Mouse (Mus musculus): ENCODE results near the gene Zfp324.

The Zfp324 gene

DNA sequence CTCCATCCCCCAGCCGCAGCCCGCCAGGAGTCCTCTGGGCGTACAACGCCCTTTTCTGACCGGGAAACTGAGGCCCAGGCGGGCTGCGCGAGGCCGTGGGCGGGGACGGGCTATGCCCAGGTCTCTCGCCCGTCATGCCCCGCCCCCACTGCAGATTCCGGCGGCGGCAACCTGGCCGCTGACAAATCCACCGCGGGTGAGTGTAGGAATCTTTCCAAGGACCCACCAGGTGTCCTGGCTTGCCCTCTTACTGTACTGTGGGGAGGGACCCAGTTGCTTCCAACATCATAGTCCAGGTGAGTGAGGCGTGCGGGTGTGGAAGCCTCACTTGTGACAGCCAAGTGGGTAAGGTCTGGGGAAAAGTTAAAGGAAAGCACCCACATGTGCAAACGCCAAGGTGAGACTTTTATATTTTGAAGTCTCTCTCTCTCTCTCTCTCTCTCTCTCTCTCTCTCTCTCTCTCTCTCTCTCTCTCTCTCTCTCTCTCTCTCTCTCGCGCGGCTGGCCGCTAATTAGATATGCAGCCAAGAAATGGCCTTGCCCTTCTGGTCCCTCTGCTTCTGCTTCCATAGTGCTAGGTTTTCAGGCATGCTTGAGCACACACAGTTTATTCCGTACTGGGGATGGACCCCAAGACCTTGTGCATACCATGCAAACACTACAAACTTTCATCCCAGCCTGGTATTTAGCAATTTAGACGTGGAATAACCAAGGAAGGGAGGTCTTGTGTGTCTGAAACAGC, 637 bp downstream of the Zfp324 start:
- peak; percentile 82 for DNase-seq (ENCODE audit: low spot score)

DNA sequence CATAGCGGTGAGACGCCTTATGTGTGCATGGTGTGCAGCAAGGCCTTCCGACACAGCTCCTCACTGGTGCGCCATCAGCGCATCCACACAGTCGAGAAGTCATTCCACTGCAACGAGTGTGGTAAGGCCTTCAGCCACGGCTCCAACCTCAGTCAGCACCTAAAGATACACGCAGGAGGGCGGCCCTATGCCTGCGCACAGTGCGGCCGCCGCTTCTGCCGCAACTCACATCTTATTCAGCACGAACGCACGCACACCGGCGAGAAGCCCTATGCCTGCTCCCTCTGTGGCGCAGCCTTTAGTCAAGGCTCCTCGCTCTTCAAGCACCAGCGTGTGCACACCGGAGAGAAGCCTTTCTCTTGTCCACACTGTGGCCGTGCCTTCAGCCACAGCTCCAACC, 5.3 kb downstream of the Zfp324 start:
- no peak for DNase-seq (ENCODE audit: low spot score)

DNA sequence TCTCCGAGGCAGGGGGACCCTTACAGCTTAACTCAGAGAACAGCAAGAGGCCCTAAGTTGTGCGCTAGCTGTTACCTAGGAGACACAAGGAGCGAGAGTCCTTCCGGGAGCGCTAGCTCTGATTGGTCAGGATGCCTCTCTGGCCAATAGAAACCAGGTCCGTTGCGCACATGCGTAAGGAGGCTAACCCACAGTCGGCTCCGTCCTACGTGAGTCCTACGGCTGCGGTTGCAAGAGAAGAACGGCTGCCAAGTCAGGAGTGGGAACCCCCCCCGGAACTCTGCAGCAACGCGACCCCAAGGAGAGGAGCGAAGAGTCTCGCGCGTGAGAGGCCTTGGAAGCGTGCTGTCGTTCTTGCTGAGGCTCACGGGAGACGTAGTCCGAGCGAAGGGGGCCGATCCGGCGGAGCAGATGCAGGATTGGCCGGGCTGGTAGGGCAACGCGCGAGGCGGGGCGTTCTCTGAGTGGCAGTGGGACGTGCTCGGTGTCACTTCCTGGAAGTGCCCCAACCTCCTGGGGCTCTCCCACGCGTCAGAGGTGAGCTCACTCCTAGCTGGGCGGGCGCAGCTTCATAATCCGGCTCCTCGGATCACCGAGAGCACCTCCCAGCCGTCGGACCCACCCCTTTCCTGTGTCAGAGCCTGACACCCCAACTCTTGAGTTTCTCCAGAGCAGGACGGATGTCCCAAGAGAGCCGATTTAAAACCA, 12.2 kb downstream of the Zfp324 start, which contains the start of gene Zfp446:
Gene Zfp446, plus strand, starts transcription at position 167 of the 708 bp plus-strand sequence.
- DNase-seq (ENCODE audit: low spot score) = peak; percentile 97

DNA sequence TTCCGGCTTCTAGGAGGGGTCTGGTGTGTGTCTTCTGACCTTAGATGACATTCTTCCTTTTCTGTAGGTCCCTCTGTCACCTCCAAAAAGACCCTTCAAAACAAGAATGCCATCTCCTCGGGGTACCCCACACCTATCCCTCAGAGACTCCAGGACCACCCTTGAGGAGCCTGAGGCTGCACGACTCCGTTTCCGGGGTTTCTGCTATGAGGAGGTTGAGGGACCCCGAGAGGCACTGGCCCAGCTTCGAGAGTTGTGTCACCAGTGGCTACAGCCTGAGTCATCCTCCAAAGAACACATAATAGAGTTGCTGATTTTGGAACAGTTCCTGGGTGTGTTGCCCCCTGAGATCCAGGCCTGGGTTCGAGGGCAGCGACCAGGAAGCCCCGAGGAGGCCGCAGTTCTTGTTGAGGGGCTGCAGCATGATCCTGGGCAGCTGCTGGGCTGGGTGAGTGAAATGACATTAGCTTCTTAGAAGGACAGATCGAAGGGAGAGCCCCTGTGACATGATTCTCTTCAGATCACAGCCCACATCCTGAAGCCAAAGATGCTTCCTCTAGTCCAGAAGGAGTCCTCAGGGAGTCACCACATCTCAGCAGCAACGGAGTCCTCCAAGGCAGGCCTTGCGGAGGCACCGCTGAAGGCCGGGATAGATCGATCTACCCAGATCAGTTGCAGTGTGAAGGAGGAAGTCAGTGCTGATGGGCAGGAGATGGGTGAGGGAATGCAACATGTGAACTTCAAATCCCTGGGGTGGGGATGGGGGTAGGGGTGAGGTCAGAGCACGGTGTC, 13.5 kb downstream of the Zfp324 start:
- no peak for DNase-seq (ENCODE audit: low spot score)

DNA sequence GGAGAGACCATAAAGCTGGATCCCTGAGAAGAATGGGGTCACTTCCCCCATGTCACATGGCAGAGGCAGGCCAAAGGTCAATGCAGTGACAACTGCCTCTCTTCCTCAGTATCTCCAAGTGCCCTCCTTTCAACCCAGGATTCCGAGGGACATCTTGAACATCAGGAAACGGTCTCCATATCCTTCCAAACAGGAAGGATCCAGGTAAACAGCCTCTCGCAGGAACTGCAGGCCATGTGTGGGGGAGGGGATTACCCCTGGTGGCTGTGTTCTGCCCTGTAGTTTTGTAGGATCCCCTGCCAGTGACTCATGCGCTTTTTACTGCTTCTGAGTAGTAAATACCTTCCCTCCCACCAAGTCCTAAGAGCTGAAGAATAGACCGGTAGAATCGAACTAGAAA, 14.1 kb downstream of the Zfp324 start:
- no peak for DNase-seq (ENCODE audit: low spot score)

DNA sequence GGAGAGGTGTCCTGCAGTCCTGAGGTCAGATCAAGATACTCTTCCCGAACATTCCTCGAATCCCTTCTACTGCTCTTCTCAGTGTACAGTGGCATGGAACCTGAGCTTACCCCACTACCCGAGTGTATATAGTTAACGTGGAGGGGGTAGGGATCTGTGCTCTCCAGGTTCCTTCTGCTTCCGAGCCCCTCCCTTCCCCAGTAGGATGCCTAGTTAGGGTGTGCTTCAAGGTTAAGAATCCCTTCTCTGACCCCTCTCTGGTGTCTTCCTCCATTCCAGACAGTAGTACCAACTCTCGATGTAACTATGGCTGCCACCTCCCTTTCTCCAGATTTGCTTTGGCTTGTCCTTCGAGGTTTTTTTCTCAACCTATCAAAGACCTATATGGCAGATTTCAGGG, 14.7 kb downstream of the Zfp324 start:
- no peak for DNase-seq (ENCODE audit: low spot score)

DNA sequence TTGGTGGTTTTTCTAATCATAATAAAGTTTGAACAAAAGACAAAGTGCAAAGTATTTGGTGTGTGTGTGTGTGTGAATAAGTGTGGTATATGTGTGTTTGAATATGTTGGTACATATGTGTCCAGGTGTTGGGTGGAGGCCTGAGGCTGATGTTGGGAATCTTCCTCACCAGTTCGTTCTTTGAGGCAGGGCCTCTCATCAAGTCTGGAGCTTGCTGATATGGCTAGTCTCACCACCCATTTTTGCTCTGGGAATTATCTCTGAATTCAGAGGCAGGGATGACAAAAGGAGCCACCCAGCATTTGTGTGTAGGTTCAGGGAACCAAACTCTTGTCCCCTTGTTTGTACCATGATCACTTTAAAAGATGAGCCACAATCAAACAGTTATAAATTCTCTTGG, 20.1 kb downstream of the Zfp324 start:
- no peak for DNase-seq (ENCODE audit: low spot score)

DNA sequence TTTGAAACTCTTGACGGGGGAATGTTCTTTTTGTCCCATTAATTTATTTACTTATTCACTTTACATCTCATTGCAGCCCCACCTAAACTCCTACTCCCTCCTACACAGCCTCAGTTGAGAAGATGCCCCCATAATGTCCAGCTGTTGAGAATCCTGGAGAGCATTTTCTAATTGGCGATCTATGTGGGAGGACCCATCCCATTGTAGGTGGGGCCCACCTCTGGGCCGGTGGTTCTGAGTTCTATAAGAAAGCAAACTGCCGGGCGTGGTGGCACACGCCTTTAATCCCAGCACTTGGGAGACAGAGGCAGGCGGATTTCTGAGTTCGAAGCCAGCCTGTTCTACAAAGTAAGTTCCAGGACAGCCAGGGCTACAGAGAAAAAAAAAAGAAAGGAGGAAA, 21.3 kb downstream of the Zfp324 start:
- DNase-seq (ENCODE audit: low spot score) = no peak

DNA sequence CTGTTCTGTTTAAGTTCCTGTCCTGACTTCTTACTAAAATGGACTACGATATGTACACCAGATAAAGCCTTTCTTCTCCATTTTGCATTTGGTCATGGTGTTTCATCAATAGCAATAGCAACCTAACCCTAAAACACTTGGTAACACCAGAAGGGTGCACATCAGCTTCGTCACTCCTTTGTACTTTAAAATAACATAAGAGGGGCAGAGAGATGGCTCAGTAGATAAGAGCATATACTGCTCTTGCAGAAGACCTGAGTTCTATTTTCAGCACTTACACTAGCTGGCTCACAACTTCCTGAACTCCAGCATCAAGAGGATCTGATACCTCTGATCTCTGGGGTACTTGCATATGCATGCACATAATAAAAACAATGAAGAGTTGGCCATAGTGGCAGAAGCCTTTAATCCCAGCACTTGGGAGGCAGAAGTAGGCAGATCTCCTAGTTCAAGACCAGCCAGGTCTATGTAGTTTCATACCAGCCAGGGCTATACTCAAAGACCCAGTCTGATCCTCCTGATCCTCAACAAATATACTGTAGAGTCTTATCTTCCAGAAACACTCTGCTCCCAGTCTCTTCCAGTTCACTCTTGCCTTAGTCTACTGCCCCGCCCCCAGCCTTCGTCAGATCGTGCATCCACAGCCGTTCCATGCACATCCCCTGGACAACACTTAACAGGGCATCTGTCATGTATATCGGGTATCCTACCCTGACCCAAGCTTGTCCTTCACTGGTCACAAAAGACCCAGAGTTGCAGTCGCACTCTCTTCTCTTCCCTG, 22.0 kb downstream of the Zfp324 start:
- DNase-seq (ENCODE audit: low spot score) = no peak

DNA sequence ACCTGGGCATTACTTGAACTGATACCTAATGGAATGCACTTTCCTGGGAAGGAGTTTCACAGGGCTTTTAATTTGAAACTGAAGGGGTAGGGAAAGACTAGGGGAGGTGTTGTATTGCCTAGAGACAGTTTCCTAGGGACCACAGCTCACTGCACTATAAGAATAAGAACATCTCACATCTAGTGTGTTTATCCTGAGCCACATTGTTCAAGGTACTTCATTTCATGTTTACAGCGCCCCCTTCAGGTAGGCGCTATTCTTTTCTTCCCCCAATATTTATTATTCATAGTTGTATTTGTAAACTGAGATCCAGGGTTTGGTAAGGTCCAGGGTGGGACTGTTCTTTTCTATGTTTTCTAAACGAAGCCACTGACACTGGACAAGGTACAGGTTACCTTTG, 26.6 kb downstream of the Zfp324 start:
- no peak for DNase-seq (ENCODE audit: low spot score)

DNA sequence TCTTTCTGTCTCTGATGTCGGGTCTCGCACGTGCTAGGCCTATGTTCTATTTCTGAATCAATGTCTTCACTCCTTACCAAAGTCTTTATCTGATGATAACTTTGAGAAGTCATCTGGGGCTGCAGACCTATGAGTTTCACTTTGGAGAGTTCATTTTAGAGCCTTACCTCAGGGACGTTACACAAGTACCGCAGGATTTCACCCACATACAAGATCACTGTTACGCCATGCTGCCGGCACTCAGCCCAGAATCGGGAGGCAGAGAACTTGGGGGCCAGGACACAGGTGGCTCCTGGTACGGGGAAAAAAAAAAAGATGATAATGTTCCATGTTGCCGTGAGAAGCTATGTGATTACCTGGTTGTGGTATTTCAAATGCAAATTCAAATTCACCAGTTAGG, 27.5 kb downstream of the Zfp324 start:
- DNase-seq (ENCODE audit: low spot score) = no peak

DNA sequence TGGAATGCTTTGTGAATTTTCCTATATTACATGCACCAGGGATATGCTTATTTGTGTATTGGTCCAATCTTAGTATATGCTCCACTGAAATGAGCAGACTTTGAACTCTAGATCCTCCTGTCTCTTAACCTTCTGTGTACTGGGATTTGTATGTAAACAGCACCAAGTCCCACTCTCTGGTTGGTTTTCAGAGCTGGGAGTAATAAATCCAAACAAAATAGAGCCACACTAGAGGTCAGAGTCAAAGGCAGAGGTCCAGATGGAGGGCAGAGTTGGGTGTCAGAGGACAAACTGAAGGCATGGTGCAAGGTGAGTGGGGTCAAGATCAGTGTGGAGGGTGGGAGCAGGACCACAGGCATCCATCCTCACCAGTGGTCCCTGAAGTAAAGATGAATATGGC, 30.2 kb downstream of the Zfp324 start:
- DNase-seq (ENCODE audit: low spot score) = no peak

DNA sequence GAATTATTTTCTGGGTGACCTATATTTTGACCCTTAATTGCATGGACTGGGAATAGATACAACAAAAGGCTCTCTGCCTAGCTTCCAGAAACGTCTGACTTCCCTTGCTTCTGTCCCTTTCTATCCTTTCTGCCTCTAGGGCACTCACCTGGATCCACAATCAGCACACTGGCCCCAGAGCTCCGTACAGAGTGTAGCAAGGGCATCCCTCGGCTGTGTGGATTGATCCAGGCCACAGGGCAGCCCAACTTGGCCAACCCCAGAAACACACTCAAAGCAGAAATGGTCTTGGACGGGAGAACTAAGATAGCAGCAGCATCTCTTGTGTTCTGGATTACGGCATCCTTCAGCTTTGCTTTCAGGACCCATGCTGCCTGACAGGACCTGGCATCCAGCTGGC, 31.6 kb downstream of the Zfp324 start:
- DNase-seq (ENCODE audit: low spot score) = no peak

DNA sequence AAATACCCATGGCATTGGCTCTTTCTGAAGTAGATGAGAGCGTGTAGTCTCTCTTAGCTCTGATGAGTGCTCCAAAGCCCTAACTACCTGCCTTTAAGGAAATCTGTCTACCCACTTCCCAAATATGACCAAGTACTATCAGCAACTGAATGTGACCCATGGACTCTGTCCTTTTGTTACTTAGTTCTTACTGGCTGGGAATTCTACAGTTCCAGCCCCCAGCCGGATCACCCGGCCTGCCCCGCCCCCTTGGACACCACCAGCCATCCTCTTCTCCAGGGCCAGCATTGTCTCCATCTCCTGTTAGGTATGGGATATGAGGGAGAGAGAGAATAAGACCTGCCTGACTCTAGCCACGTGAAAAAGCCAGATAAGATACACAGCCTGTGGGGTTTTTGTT, 32.4 kb downstream of the Zfp324 start, which contains the start of gene Slc27a5:
Gene Slc27a5, minus strand, starts transcription at position 140 of the 400 bp plus-strand sequence.
- no peak for DNase-seq (ENCODE audit: low spot score)

DNA sequence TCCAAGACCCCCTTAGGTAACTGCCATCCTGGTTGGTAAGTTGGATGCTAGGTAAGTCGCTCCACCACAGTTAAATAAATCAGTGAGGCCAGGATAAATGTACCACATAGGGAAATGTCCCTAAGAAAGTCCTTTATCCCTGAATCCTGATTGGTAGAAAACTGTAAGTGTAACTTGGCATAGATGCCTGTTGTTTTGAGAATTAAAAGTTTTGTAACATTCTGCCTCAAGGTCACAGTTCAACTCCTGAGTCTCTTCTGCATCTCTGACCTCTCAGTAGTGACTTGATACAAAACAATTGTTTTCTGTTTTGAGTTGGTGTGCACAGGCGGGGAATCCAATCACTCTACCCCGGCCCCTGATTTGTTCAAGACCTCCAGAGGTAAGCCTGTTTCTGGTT, 33.2 kb downstream of the Zfp324 start, which contains the start of gene Trim28:
Gene Trim28, plus strand, starts transcription at position 264 of the 400 bp plus-strand sequence.
- no peak for DNase-seq (ENCODE audit: low spot score)

DNA sequence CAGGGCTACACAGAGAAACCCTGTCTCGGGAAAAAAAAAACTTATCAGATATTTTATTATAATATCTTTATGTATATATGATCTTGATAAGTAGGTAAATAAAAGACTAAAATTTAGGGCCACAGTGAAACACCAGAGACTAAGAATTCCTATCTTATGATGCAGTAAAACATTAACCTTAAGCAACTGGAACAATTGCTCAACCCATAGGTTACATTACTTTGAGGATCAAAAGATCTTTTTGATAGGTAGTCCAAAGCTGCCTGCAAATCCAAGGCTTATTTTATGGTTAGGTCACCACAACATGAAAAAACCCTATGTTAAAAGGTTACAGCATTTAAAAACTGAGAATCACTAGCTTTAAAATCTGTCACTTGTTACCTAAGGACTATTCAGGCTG, 35.9 kb downstream of the Zfp324 start:
- DNase-seq (ENCODE audit: low spot score) = no peak

DNA sequence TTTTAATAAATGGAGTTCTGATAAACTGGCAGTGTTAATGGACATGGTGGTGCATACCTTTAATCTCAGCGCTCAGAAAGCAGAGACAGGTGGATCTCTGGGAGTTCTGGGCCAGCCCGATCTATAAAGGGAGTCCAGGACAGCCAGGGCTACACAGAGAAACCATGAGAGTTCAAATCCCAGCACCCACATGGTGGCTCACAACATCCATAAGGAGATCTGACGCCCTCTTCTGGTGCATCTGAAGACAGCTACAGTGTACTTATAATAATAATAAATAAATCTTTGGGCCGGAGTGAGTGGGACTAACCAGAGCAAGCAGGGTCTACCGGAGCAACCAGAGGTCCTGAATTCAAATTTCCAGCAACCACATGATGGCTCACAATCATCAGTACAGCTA, 37.7 kb downstream of the Zfp324 start:
- no peak for DNase-seq (ENCODE audit: low spot score)

DNA sequence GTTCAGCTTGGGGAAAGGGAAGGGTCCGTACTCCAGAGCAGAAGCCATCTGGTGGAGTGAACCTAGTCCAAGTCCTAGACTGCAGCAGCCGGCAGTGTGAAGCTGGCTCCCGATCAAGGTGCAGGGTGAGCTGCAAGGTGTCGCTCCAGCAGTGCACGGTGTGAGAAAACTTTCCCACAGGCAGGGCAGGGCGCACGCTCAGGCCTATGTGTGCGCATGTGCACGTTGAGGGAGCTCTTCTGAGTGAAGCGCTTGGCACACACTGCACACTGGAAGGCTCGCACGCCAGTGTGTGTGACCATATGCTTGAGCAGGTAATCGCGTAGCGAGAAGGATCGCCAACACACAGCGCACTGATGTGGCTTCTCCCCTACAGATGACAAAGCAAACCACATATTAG, 40.4 kb downstream of the Zfp324 start:
- no peak for DNase-seq (ENCODE audit: low spot score)

DNA sequence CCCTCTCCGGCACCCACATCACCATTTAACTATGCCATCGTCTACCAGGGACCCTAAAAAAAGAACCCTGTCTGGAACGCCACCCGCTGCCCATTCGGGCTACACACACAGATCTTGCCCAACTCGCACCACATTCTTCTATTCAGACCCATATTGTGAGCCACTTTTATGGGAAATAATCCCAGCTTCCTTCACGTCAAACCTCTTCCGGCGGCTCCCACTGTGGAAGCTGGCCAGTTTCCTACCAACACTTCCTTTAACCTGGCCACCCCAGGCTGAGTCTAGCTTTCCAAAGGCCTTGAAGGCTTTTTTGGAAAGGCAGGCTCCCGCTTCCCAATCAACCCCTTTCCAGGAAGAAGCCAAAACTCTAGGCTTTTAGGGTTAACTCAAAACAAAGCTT, 40.9 kb downstream of the Zfp324 start:
- no peak for DNase-seq (ENCODE audit: low spot score)

DNA sequence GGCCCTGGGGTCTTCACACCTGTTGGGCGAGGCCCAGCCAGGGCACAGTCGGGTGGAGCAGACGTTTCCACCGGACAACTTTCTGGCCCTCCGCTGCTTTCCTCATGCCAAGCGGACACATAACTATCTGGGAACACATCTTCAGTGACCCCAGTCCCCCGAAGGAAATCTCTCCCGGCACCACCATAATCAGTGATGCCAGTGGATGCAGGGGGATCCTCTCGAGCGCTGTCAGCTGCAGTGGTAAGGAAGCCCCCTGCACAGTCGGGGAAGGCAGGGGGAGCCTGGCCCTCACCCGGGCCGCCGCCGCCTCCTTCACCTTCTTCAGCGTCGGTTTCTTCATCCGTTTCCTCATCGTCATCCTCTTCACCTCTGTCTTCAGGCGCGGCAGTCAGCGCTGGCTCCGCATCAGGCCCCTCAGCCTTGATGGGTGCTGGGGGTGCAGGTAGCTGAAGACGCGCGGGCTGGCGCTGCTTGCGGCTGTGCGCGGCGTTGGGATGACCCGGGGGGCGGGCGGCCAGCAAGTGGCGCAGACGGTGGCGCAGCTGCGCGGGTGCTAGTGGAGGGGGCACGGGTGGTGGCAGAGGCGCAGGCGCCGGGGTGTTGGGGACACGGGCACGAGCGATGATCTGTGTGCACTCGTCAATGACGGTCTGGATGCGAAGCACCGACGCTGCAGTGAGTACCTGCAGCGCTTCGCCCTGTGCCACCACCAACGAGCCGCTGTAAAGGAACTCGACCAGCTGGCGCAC, 41.9 kb downstream of the Zfp324 start:
- no peak for DNase-seq (ENCODE audit: low spot score)

Measured in testis, postnatal 10 days (tissue).